Mouse (Mus musculus): ENCODE results near the gene Ak7. TPM values are rescaled to one million over a fixed set of nuclear protein-coding genes. Genes with fewer than 3 reads are reported as not detected.
A peak's percentile ranks its signal among the peaks of the same experiment; 100 is the strongest.

The Ak7 gene
- polyA plus RNA-seq, 1 experiment from 2014 or later = 0.21 TPM

GRCm38 (mm10) chr12:105722657-105723056 is 16.9 kb downstream of the Ak7 start:
- H3K9ac ChIP-seq (replicated peaks) = no peak overlapping the region
- TF ChIP-seq CTCF (IDR thresholded peaks at IDR 0.05; ENCODE audit: low read depth) (peak; percentile 86), EP300 (IDR thresholded peaks at IDR 0.05; ENCODE audit: low read depth) (no peak)
- 3% methylated on average over 5 of the region's 5 CpGs for WGBS (ENCODE audit: insufficient replicate concordance)
- H3K4me1 ChIP-seq (ENCODE audit: insufficient read depth) = 0 out of 2 replicates have a peak, but pooled peaks cover 3% of the 10 kb centered on the region
- no peak overlapping the region for H3K27ac ChIP-seq (ENCODE audit: low read depth)
- no peaks in the 10 kb centered on the region for H3K27me3 ChIP-seq (ENCODE audit: insufficient read depth, low read length)
- ATAC-seq = peak; percentile 43; the same call in 1 of the 2 replicates
- H3K4me2 ChIP-seq (ENCODE audit: low read depth, low read length) = no peak overlapping the region
- no peaks in the 10 kb centered on the region for H3K36me3 ChIP-seq (replicated peaks; ENCODE audit: insufficient read depth, low read length)
- H3K4me3 ChIP-seq (ENCODE audit: low read depth, low read length) = no peak overlapping the region
- DNase-seq = no peak
- H3K9me3 ChIP-seq (ENCODE audit: low read length) = no peaks in the 10 kb centered on the region

GRCm38 (mm10) chr12:105724616-105725015 is 18.8 kb downstream of the Ak7 start:
- Histone ChIP-seq H3K4me2 (ENCODE audit: low read depth, low read length) (no peak overlapping the region; the same call in 1 of the 2 replicates), H3K4me1 (ENCODE audit: insufficient read depth) (0 out of 2 replicates have a peak, but pooled peaks cover 3% of the 10 kb centered on the region), H3K4me3 (ENCODE audit: low read depth, low read length) (no peak overlapping the region), H3K27ac (ENCODE audit: low read depth) (no peak overlapping the region), H3K9me3 (ENCODE audit: low read length) (no peaks in the 10 kb centered on the region), H3K27me3 (ENCODE audit: insufficient read depth, low read length) (no peaks in the 10 kb centered on the region), H3K9ac (replicated peaks) (no peak overlapping the region), H3K36me3 (replicated peaks; ENCODE audit: insufficient read depth, low read length) (no peaks in the 10 kb centered on the region)
- ATAC-seq (peak; percentile 63), DNase-seq (no peak)
- TF ChIP-seq EP300 (IDR thresholded peaks at IDR 0.05; ENCODE audit: low read depth) (peak; percentile 91), CTCF (IDR thresholded peaks at IDR 0.05; ENCODE audit: low read depth) (no peak)
- WGBS (ENCODE audit: insufficient replicate concordance) = 34% methylated on average over 1 of the region's 1 CpGs

- H3K4me1 ChIP-seq (ENCODE audit: insufficient read depth) = peaks cover 4% of the 10 kb centered on the region
- no peaks in the 10 kb centered on the region for H3K36me3 ChIP-seq (replicated peaks; ENCODE audit: insufficient read depth, low read length)
- H3K9me3 ChIP-seq (ENCODE audit: low read length) = no peaks in the 10 kb centered on the region
- ATAC-seq (no peak), DNase-seq (no peak)
- no peak overlapping the region for H3K4me2 ChIP-seq (ENCODE audit: low read depth, low read length)
- no peaks in the 10 kb centered on the region for H3K27me3 ChIP-seq (ENCODE audit: insufficient read depth, low read length)
- no peak overlapping the region for H3K4me3 ChIP-seq (ENCODE audit: low read depth, low read length)
- H3K27ac ChIP-seq (ENCODE audit: low read depth) = no peak overlapping the region
- TF ChIP-seq CTCF (IDR thresholded peaks at IDR 0.05; ENCODE audit: low read depth) (no peak), EP300 (IDR thresholded peaks at IDR 0.05; ENCODE audit: low read depth) (no peak)
- H3K9ac ChIP-seq (replicated peaks) = no peak overlapping the region
- WGBS (ENCODE audit: insufficient replicate concordance) = 75% methylated on average over 13 of the region's 13 CpGs
Measured at GRCm38 (mm10) chr12:105725736-105726135, 20.0 kb downstream of the Ak7 start.

GRCm38 (mm10) chr12:105727268-105727667 is 21.5 kb downstream of the Ak7 start:
- no peak overlapping the region for H3K9ac ChIP-seq (replicated peaks)
- peak; percentile 61 for ATAC-seq
- peak overlapping the region; percentile 39; the same call in 1 of the 2 replicates for H3K27ac ChIP-seq (ENCODE audit: low read depth)

DNA sequence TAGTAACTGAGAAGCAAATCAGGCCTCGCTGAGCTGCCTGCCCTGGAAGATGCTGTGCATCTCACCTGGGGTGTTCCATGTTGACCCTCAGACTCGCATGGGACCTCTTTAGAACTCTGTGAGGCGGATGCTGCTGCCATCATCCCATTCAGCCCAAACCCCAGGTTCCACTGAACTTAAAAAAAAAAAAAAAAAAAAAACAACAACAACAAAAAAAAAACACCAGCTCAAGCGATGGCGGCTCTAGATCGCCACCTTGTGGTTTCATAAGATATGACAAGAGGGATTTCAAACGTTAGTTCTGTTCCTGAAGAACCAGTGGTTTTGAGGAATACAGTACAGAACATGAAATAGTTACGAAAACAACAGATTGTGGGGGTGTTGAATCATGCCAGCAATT is 22.2 kb downstream of the Ak7 start:
- DNase-seq = peak; percentile 52
- H3K4me1 ChIP-seq (ENCODE audit: insufficient read depth) = peaks cover 6% of the 10 kb centered on the region
- H3K4me2 ChIP-seq (ENCODE audit: low read depth, low read length) = no peak overlapping the region
- no peak for ATAC-seq
- no peaks in the 10 kb centered on the region for H3K36me3 ChIP-seq (replicated peaks; ENCODE audit: insufficient read depth, low read length)
- no peaks in the 10 kb centered on the region for H3K9me3 ChIP-seq (ENCODE audit: low read length)
- H3K9ac ChIP-seq (replicated peaks) = no peak overlapping the region
- peak; percentile 80 for TF ChIP-seq CTCF (IDR thresholded peaks at IDR 0.05; ENCODE audit: low read depth)
- no peak for TF ChIP-seq EP300 (IDR thresholded peaks at IDR 0.05; ENCODE audit: low read depth)
- no peak overlapping the region for H3K27ac ChIP-seq (ENCODE audit: low read depth)
- WGBS (ENCODE audit: insufficient replicate concordance) = 26% methylated on average over 8 of the region's 8 CpGs
- H3K27me3 ChIP-seq (ENCODE audit: insufficient read depth, low read length) = no peaks in the 10 kb centered on the region
- no peak overlapping the region for H3K4me3 ChIP-seq (ENCODE audit: low read depth, low read length)

More at GRCm38 (mm10) chr12:105727268-105727667, 21.5 kb downstream of the Ak7 start:
- Histone ChIP-seq H3K4me2 (ENCODE audit: low read depth, low read length) (no peak overlapping the region), H3K36me3 (replicated peaks; ENCODE audit: insufficient read depth, low read length) (no peaks in the 10 kb centered on the region), H3K4me1 (ENCODE audit: insufficient read depth) (peaks cover 6% of the 10 kb centered on the region), H3K4me3 (ENCODE audit: low read depth, low read length) (no peak overlapping the region), H3K9me3 (ENCODE audit: low read length) (no peaks in the 10 kb centered on the region), H3K27me3 (ENCODE audit: insufficient read depth, low read length) (no peaks in the 10 kb centered on the region)
- peak; percentile 68 for TF ChIP-seq EP300 (IDR thresholded peaks at IDR 0.05; ENCODE audit: low read depth)
- no peak for TF ChIP-seq CTCF (IDR thresholded peaks at IDR 0.05; ENCODE audit: low read depth)
- WGBS (ENCODE audit: insufficient replicate concordance) = 42% methylated on average over 3 of the region's 3 CpGs
- DNase-seq = no peak

DNA sequence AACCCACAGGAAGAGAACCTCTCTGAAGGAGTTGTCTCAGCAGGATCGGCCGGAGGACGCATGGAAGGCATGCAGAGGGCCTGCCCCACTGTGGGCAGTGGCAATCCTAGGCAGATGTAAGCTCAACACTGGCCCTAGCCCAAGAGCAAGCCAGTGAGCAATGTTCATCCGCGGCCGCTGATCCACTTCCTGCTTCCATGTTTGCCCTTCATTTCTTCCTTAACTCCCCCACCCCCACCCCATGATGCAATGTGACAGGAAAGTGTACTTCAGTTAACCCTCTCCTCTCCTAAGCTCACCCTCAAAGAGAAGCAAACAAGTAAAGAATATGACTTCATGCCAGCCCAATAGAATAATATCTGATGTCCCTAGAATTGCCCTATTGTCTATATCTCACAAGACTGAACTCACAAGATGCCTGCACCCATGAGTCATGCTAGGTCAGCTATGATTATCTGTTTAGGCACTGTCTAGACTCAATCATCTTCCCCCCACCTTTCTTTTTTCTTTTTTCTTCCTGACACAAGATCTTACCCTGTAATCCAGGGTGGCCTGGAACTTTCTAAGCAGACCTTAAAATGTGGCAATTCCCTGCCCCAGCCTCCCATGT is 25.2 kb downstream of the Ak7 start:
- Histone ChIP-seq H3K9ac (replicated peaks) (no peak overlapping the region), H3K4me1 (ENCODE audit: insufficient read depth) (peaks cover 3% of the 10 kb centered on the region), H3K4me3 (ENCODE audit: low read depth, low read length) (no peak overlapping the region), H3K9me3 (ENCODE audit: low read length) (no peaks in the 10 kb centered on the region), H3K27ac (ENCODE audit: low read depth) (no peak overlapping the region), H3K4me2 (ENCODE audit: low read depth, low read length) (no peak overlapping the region), H3K36me3 (replicated peaks; ENCODE audit: insufficient read depth, low read length) (no peaks in the 10 kb centered on the region), H3K27me3 (ENCODE audit: insufficient read depth, low read length) (no peaks in the 10 kb centered on the region)
- WGBS (ENCODE audit: insufficient replicate concordance) = 47% methylated on average over 6 of the region's 6 CpGs
- ATAC-seq (peak; percentile 28; the same call in 1 of the 2 replicates), DNase-seq (no peak)
- TF ChIP-seq CTCF (IDR thresholded peaks at IDR 0.05; ENCODE audit: low read depth) = no peak
- TF ChIP-seq EP300 (IDR thresholded peaks at IDR 0.05; ENCODE audit: low read depth) = no peak

Data from liver, postnatal 0 days (tissue).